Mouse (Mus musculus): ENCODE measurements at regions not wholly inside any gene's neighbourhood (a gene's known extent, or its start where the extent isn't known, plus 50 kb on each side); places are given as distances from the start of the nearest gene placed in this dataset.

- H3K79me2 ChIP-seq (ENCODE audit: control insufficient read depth, insufficient read depth) = no peaks in the 10 kb centered on the region
- H3K36me3 ChIP-seq (ENCODE audit: control insufficient read depth, insufficient read depth) = no peaks in the 10 kb centered on the region
- H3K4me2 ChIP-seq (ENCODE audit: low read depth) = no peak overlapping the region
- no peaks in the 10 kb centered on the region for H3K27me3 ChIP-seq (ENCODE audit: control insufficient read depth, insufficient read depth, insufficient read length)
- no peak overlapping the region for H3K4me3 ChIP-seq
- TF ChIP-seq MYOG (IDR thresholded peaks at IDR 0.05; ENCODE audit: control insufficient read depth in 1 of 3, insufficient read depth in 1 of 3, insufficient read length in 2 of 3, low read depth in 2 of 3) (no peak), CEBPB (IDR thresholded peaks at IDR 0.05; ENCODE audit: insufficient read depth, poor library complexity, severe bottlenecking) (no peak), POLR2A (IDR thresholded peaks at IDR 0.05; ENCODE audit: insufficient read length, low read depth) (no peak), POLR2AphosphoS2 (IDR thresholded peaks at IDR 0.05; ENCODE audit: insufficient read length, low read depth) (no peak), MYOD1 (IDR thresholded peaks at IDR 0.05; ENCODE audit: control insufficient read depth in 1 of 3, insufficient read length in 2 of 3, low read depth in 2 of 3) (no peak), TCF3 (IDR thresholded peaks at IDR 0.05; ENCODE audit: insufficient read length, low read depth) (no peak), E2F4 (IDR thresholded peaks at IDR 0.05; ENCODE audit: insufficient read depth) (no peak), USF1 (IDR thresholded peaks at IDR 0.05; ENCODE audit: low read depth) (no peak), TCF12 (IDR thresholded peaks at IDR 0.05; ENCODE audit: insufficient read depth, poor library complexity, severe bottlenecking) (no peak), REST (IDR thresholded peaks at IDR 0.05; ENCODE audit: insufficient read depth, insufficient read length) (no peak), SRF (IDR thresholded peaks at IDR 0.05; ENCODE audit: control insufficient read depth, insufficient read length, low read depth) (no peak), MAX (IDR thresholded peaks at IDR 0.05; ENCODE audit: low read depth) (no peak)
- H3ac ChIP-seq (ENCODE audit: control insufficient read depth, insufficient read length) = no peak overlapping the region
Measured at GRCm38 (mm10) chr1:184498909-184499525, 233.4 kb downstream of the Hlx start.

- TF ChIP-seq SRF (IDR thresholded peaks at IDR 0.05; ENCODE audit: control insufficient read depth, insufficient read length, low read depth) (no peak), POLR2AphosphoS2 (IDR thresholded peaks at IDR 0.05; ENCODE audit: insufficient read length, low read depth) (no peak), POLR2A (IDR thresholded peaks at IDR 0.05; ENCODE audit: insufficient read length, low read depth) (no peak), USF1 (IDR thresholded peaks at IDR 0.05; ENCODE audit: low read depth) (no peak), REST (IDR thresholded peaks at IDR 0.05; ENCODE audit: insufficient read depth, insufficient read length) (no peak), E2F4 (IDR thresholded peaks at IDR 0.05; ENCODE audit: insufficient read depth) (no peak), TCF3 (IDR thresholded peaks at IDR 0.05; ENCODE audit: insufficient read length, low read depth) (no peak), CEBPB (IDR thresholded peaks at IDR 0.05; ENCODE audit: insufficient read depth, poor library complexity, severe bottlenecking) (no peak), TCF12 (IDR thresholded peaks at IDR 0.05; ENCODE audit: insufficient read depth, poor library complexity, severe bottlenecking) (no peak), MAX (IDR thresholded peaks at IDR 0.05; ENCODE audit: low read depth) (no peak), MYOD1 (IDR thresholded peaks at IDR 0.05; ENCODE audit: control insufficient read depth in 1 of 3, insufficient read length in 2 of 3, low read depth in 2 of 3) (no peak), MYOG (IDR thresholded peaks at IDR 0.05; ENCODE audit: control insufficient read depth in 1 of 3, insufficient read depth in 1 of 3, insufficient read length in 2 of 3, low read depth in 2 of 3) (no peak)
- Histone ChIP-seq H3K36me3 (ENCODE audit: control insufficient read depth, insufficient read depth) (no peaks in the 10 kb centered on the region), H3K4me3 (no peak overlapping the region), H3K79me2 (ENCODE audit: control insufficient read depth, insufficient read depth) (no peaks in the 10 kb centered on the region), H3K4me2 (ENCODE audit: low read depth) (no peak overlapping the region), H3ac (ENCODE audit: control insufficient read depth, insufficient read length) (no peak overlapping the region), H3K27me3 (ENCODE audit: control insufficient read depth, insufficient read depth, insufficient read length) (no peaks in the 10 kb centered on the region)
Measured at GRCm38 (mm10) chr1:184497007-184497406, 235.4 kb downstream of the Hlx start.

- Histone ChIP-seq H3K36me3 (ENCODE audit: control insufficient read depth, insufficient read depth) (no peaks in the 10 kb centered on the region), H3K4me2 (ENCODE audit: low read depth) (no peak overlapping the region), H3K27me3 (ENCODE audit: control insufficient read depth, insufficient read depth, insufficient read length) (no peaks in the 10 kb centered on the region), H3K79me2 (ENCODE audit: control insufficient read depth, insufficient read depth) (no peaks in the 10 kb centered on the region), H3ac (ENCODE audit: control insufficient read depth, insufficient read length) (no peak overlapping the region), H3K4me3 (no peak overlapping the region)
- TF ChIP-seq MYOG (IDR thresholded peaks at IDR 0.05; ENCODE audit: control insufficient read depth in 1 of 3, insufficient read depth in 1 of 3, insufficient read length in 2 of 3, low read depth in 2 of 3) (no peak), POLR2A (IDR thresholded peaks at IDR 0.05; ENCODE audit: insufficient read length, low read depth) (no peak), E2F4 (IDR thresholded peaks at IDR 0.05; ENCODE audit: insufficient read depth) (no peak), MYOD1 (IDR thresholded peaks at IDR 0.05; ENCODE audit: control insufficient read depth in 1 of 3, insufficient read length in 2 of 3, low read depth in 2 of 3) (no peak), CEBPB (IDR thresholded peaks at IDR 0.05; ENCODE audit: insufficient read depth, poor library complexity, severe bottlenecking) (no peak), REST (IDR thresholded peaks at IDR 0.05; ENCODE audit: insufficient read depth, insufficient read length) (no peak), TCF12 (IDR thresholded peaks at IDR 0.05; ENCODE audit: insufficient read depth, poor library complexity, severe bottlenecking) (no peak), POLR2AphosphoS2 (IDR thresholded peaks at IDR 0.05; ENCODE audit: insufficient read length, low read depth) (no peak), MAX (IDR thresholded peaks at IDR 0.05; ENCODE audit: low read depth) (no peak), TCF3 (IDR thresholded peaks at IDR 0.05; ENCODE audit: insufficient read length, low read depth) (no peak), SRF (IDR thresholded peaks at IDR 0.05; ENCODE audit: control insufficient read depth, insufficient read length, low read depth) (no peak)
Measured at GRCm38 (mm10) chr1:184493811-184494210, 238.6 kb downstream of the Hlx start.

GRCm38 (mm10) chr1:184492115-184492514 is 240.3 kb downstream of the Hlx start:
- TF ChIP-seq USF1 (IDR thresholded peaks at IDR 0.05; ENCODE audit: low read depth) (no peak), TCF12 (IDR thresholded peaks at IDR 0.05; ENCODE audit: insufficient read depth, poor library complexity, severe bottlenecking) (no peak), SRF (IDR thresholded peaks at IDR 0.05; ENCODE audit: control insufficient read depth, insufficient read length, low read depth) (no peak), CEBPB (IDR thresholded peaks at IDR 0.05; ENCODE audit: insufficient read depth, poor library complexity, severe bottlenecking) (no peak), MYOG (IDR thresholded peaks at IDR 0.05; ENCODE audit: control insufficient read depth in 1 of 3, insufficient read depth in 1 of 3, insufficient read length in 2 of 3, low read depth in 2 of 3) (no peak), POLR2AphosphoS2 (IDR thresholded peaks at IDR 0.05; ENCODE audit: insufficient read length, low read depth) (no peak), POLR2A (IDR thresholded peaks at IDR 0.05; ENCODE audit: insufficient read length, low read depth) (no peak), MAX (IDR thresholded peaks at IDR 0.05; ENCODE audit: low read depth) (no peak)
- no peaks in the 10 kb centered on the region for H3K36me3 ChIP-seq (ENCODE audit: control insufficient read depth, insufficient read depth)
- no peak overlapping the region for H3K4me2 ChIP-seq (ENCODE audit: low read depth)
- H3K79me2 ChIP-seq (ENCODE audit: control insufficient read depth, insufficient read depth) = no peaks in the 10 kb centered on the region
- no peaks in the 10 kb centered on the region for H3K27me3 ChIP-seq (ENCODE audit: control insufficient read depth, insufficient read depth, insufficient read length)
- H3K4me3 ChIP-seq = no peak overlapping the region
- H3ac ChIP-seq (ENCODE audit: control insufficient read depth, insufficient read length) = no peak overlapping the region
